Mouse (Mus musculus) kidney, embryonic 16.5 days (tissue): ENCODE measurements at regions not wholly inside any gene's neighbourhood (a gene's known extent, or its start where the extent isn't known, plus 50 kb on each side); places are given as distances from the start of the nearest gene placed in this dataset. TPM values are rescaled to one million over a fixed set of nuclear protein-coding genes. Genes with fewer than 3 reads are reported as not detected.

ENCODE experiments used
- ATAC-seq: fragments of 200-750 bp; cut with Nextera tagmentation; 2 replicates; pipeline ENCODE4 v1.8.0; 2017; ENCODE audit warnings: moderate TSS enrichment; ENCODE audit not compliant: low FRiP score, low TSS enrichment
- H3K27ac ChIP-seq: fragments of 300-500 bp; sonication (generic); 2 replicates; pipeline ENCODE4 v1.5.1; 2014; ENCODE audit warnings: low read length
- H3K27me3 ChIP-seq: fragments of 300-500 bp; sonication (generic); 2 replicates; pipeline ENCODE4 v1.6.1; 2014; ENCODE audit warnings: low read length, control low read depth, mixed read lengths; ENCODE audit not compliant: insufficient read depth
- H3K36me3 ChIP-seq: fragments of 300-500 bp; sonication (generic); 2 replicates; pipeline ENCODE4 v1.6.1; 2014; ENCODE audit warnings: low read length, control low read depth, mixed read lengths; ENCODE audit not compliant: insufficient read depth
- H3K4me1 ChIP-seq: fragments of 300-500 bp; sonication (generic); 2 replicates; pipeline ENCODE4 v1.6.1; 2014; ENCODE audit warnings: low read length, control low read depth, mixed read lengths; ENCODE audit not compliant: insufficient read depth
- H3K4me2 ChIP-seq: fragments of 300-500 bp; sonication (generic); replicated peaks from 2 replicates; pipeline ENCODE4 v1.6.1; 2014; ENCODE audit warnings: low read depth, low read length
- H3K4me3 ChIP-seq: fragments of 300-500 bp; sonication (generic); 2 replicates; pipeline ENCODE4 v1.5.1; 2014; ENCODE audit warnings: mild to moderate bottlenecking, low read length
- H3K9ac ChIP-seq: fragments of 300-500 bp; sonication (generic); replicated peaks from 2 replicates; pipeline ENCODE4 v1.6.1; 2014; ENCODE audit warnings: low read length
- H3K9me3 ChIP-seq: fragments of 300-500 bp; sonication (generic); 2 replicates; pipeline ENCODE4 v1.6.1; 2016; ENCODE audit warnings: low read length, control low read depth
- WGBS: fragments of 180-500 bp; shearing (Covaris S2); extraction: QIAGEN DNeasy Blood & Tissue Kit; methylation state at CpG from one replicate; pipeline ENCODE4 v1.1.7; 2014; 5-methylcytosine and 5-hydroxymethylcytosine counted together
- microRNA-seq: library from miRNA; unstranded; fragments of <30 nt; microRNA quantifications from one replicate; pipeline ENCODE4, GENCODE M21; 2016

DNA sequence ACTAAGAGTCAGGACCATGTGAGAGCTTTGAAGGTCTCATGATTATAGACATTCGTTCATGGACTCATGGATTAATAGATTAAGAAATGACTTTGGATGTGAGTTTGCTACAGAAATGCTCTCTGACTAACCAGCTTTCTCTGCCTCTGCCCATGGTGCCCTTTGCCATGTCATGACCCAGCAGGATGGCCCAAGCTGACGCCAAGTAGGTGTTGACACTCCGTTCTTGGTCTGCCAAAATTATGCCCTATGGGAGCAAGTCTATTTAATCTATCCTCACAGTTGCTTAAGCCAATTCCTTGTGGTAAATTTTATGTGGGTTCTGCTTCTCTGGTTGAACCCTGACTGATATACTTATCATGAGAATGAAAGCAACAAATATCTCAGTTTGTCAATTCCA, 73.7 kb upstream of the Gm9747 start:
- WGBS: 86% methylated on average over 3 of the region's 3 CpGs
- no peak for ATAC-seq
- H3K27ac ChIP-seq: no peak overlapping the region
- H3K27me3 ChIP-seq: no peaks in the 10 kb centered on the region
- no peaks in the 10 kb centered on the region for H3K36me3 ChIP-seq
- H3K4me2 ChIP-seq: no peak overlapping the region
- no peak overlapping the region for H3K4me3 ChIP-seq
- no peaks in the 10 kb centered on the region for H3K9me3 ChIP-seq
- no peaks in the 10 kb centered on the region for H3K4me1 ChIP-seq
- no peak overlapping the region for H3K9ac ChIP-seq

DNA sequence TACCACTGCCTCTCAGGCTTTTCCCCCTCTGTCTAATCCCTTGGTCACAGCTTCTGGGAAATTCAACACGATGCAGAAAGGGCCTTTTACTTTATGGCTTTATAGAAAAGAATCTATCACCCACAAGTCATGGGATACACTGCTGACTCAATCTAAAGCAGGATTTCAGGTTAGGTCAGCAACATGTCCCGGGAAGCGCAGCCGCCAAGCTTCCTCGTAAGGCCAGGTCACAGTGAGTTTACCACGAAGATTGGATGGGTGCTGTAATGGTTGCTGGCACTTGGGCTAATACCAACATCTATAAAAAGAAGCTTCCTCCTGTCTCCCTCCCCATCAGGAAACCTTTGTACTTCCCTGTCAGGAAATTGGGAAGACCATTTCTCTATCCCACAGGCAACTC, 70.0 kb upstream of the Gm9747 start:
- H3K36me3 ChIP-seq: no peaks in the 10 kb centered on the region
- H3K4me1 ChIP-seq: no peaks in the 10 kb centered on the region
- H3K9me3 ChIP-seq: no peaks in the 10 kb centered on the region
- 77% methylated on average over 6 of the region's 6 CpGs for WGBS
- no peak overlapping the region for H3K27ac ChIP-seq
- no peak overlapping the region for H3K9ac ChIP-seq
- no peak overlapping the region for H3K4me3 ChIP-seq
- H3K4me2 ChIP-seq: no peak overlapping the region
- H3K27me3 ChIP-seq: no peaks in the 10 kb centered on the region
- ATAC-seq: no peak

DNA sequence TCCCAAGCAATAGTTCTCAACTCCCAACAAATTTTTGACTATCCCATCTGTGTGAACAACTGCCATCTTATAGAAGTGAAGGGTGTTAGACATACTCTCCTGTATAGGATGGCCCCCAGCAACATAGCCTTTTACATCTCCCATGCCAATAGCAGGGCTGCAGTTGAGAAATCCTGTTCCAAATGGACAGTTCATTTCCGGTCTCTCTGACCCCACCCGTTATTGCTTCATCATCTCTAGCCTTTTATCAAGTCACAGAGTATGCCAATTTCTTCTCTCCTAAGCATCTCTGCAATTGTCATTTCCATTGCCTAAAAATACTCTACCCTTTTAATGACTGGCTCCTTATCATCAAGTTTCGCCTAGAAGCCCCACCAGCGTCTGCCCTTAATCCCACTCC, 64.8 kb upstream of the Gm9747 start:
- Histone ChIP-seq H3K4me2 (no peak overlapping the region), H3K27me3 (no peaks in the 10 kb centered on the region), H3K27ac (no peak overlapping the region), H3K9ac (no peak overlapping the region), H3K4me1 (no peaks in the 10 kb centered on the region), H3K36me3 (no peaks in the 10 kb centered on the region), H3K4me3 (no peak overlapping the region), H3K9me3 (no peaks in the 10 kb centered on the region)
- ATAC-seq: no peak
- 85% methylated on average over 4 of the region's 4 CpGs for WGBS

DNA sequence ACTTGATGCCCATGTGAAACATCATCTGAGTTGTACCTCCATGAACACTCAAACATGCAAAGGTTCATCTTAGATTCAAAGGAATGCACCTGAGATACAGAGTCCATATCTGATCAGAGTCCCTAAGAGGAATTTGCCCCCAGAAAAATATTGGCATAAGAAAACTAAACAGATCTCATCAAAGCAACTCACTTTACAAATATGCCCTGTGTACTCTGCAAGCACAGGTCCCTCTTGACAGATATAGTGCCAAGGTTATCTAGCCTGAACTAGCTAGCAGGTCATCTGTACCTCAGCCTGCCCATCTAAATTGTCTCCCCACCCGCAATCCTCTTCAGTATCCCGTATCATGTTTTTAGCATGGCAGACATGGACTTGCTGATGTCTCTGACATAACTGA, 64.0 kb upstream of the Gm9747 start:
- H3K4me1 ChIP-seq: no peaks in the 10 kb centered on the region
- H3K4me2 ChIP-seq: no peak overlapping the region
- no peak overlapping the region for H3K9ac ChIP-seq
- H3K36me3 ChIP-seq: no peaks in the 10 kb centered on the region
- no peaks in the 10 kb centered on the region for H3K9me3 ChIP-seq
- H3K27me3 ChIP-seq: no peaks in the 10 kb centered on the region
- no peak for ATAC-seq
- no peak overlapping the region for H3K4me3 ChIP-seq
- 93% methylated on average over 2 of the region's 2 CpGs for WGBS
- no peak overlapping the region for H3K27ac ChIP-seq

DNA sequence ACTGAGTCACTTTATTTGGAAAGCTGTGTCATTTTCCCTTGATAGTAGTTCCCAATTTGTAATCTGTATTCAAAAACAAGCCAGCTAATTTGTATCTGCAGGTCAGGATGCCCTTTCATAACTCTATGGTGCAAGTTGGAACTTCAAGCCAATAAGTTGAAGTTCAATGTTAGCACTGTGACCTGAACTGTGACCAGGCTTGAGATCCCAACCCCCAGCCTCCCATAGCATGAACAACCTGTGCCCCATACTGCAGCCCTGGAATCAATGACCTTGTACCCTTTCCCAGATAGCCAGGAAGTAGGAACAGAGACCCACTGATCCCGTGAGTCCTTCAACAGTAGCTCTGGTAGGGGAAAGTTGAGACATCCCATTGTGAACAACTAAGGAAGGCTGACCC, 52.5 kb upstream of the Gm9747 start:
- no peaks in the 10 kb centered on the region for H3K9me3 ChIP-seq
- H3K27ac ChIP-seq: no peak overlapping the region

More for the DNA sequence above, 52.5 kb upstream of the Gm9747 start:
- Histone ChIP-seq H3K27me3 (no peaks in the 10 kb centered on the region), H3K36me3 (no peaks in the 10 kb centered on the region), H3K4me3 (no peak overlapping the region), H3K4me2 (no peak overlapping the region), H3K4me1 (no peaks in the 10 kb centered on the region), H3K9ac (no peak overlapping the region)
- 67% methylated on average over 1 of the region's 1 CpGs for WGBS
- ATAC-seq: no peak

Small RNAs in the stretch of these regions (microRNA-seq; reads per million reads assigned to microRNA genes)
- not detected for gene Mir6344
